ENCODE assay signal across 7 mouse cellular contexts in genomic region chr11:61021676-61022549, GRCm38 (mm10). TPM values are rescaled to one million over a fixed set of nuclear protein-coding genes. Genes with fewer than 3 reads are reported as not detected.
A peak's percentile ranks its signal among the peaks of the same experiment; 100 is the strongest.
DNase-seq lines count a peak whose midpoint lies in the region; ATAC-seq lines count a peak whose summit lies in the region.

No protein-coding gene starts in this region.

- H3K4me2 ChIP-seq in embryonic facial prominence, embryonic 14.5 days (ENCODE audit: low read depth, low read length): peak overlapping the region; percentile 97

- peak overlapping the region; percentile 59 for H3K4me3 ChIP-seq in embryonic facial prominence, embryonic 14.5 days (ENCODE audit: low read depth, low read length)

- H3K27ac ChIP-seq in embryonic facial prominence, embryonic 14.5 days (replicated peaks; ENCODE audit: low read depth, low read length): no peak overlapping the region

- peaks cover 58% of the 10 kb centered on the region for H3K27me3 ChIP-seq in embryonic facial prominence, embryonic 14.5 days (replicated peaks; ENCODE audit: control insufficient read depth, insufficient read depth, low read length)

- WGBS in embryonic facial prominence, embryonic 14.5 days: 2% methylated on average over 45 of the region's 68 CpGs

- 0 out of 2 replicates have a peak, but pooled peaks have one; percentile 20 for ATAC-seq in embryonic facial prominence, embryonic 14.5 days (ENCODE audit: low read depth)
- ATAC-seq in monocyte, adult 5-6 weeks (replicated peaks; ENCODE audit: insufficient number of reproducible peaks, low FRiP score, low TSS enrichment, poor library complexity, severe bottlenecking): no peak

- intact Hi-C loops in heart, postnatal 10 days (cut with DNase I): loop anchor here (2.0 kb wide), 1 partner anchor 37 kb away; no protein-coding TSS in a partner anchor
- intact Hi-C loops in left cerebral cortex, postnatal 36 days (cut with DNase I): loop anchor here (2.0 kb wide), 1 partner anchor 41 kb away; no protein-coding TSS in a partner anchor

- H3K36me3 ChIP-seq in embryonic facial prominence, embryonic 14.5 days (ENCODE audit: control insufficient read depth, insufficient read depth, low read length): no peaks in the 10 kb centered on the region

- peaks cover 7% of the 10 kb centered on the region for H3K4me1 ChIP-seq in embryonic facial prominence, embryonic 14.5 days (ENCODE audit: control insufficient read depth, insufficient read depth, low read length)

- no peaks in the 10 kb centered on the region for H3K9me3 ChIP-seq in embryonic facial prominence, embryonic 14.5 days (ENCODE audit: control insufficient read depth, low read length)

- DNase-seq in thymus, postnatal 4 days: peak; percentile 22
- no peak for DNase-seq in thymus, postnatal 36 days
- DNase-seq in embryonic facial prominence, embryonic 14.5 days (ENCODE audit: low spot score): no peak
- peak; percentile 52 to 56 for DNase-seq in heart, postnatal 10 days
- DNase-seq in left cerebral cortex, postnatal 36 days (ENCODE audit: low spot score in 2 of 2): peak; percentile 62 to 75
- DNase-seq in retina, embryonic 14.5 days (ENCODE audit: low spot score): peak; percentile 62

- H3K9ac ChIP-seq in embryonic facial prominence, embryonic 14.5 days (ENCODE audit: low read depth, low read length): peak overlapping the region; percentile 54

RNA-seq across cellular contexts. Expression of gene Kcnj12, which starts 0.5 kb away (rescaled TPM):
- polyA plus RNA-seq in embryonic facial prominence, embryonic 14.5 days (2014; fragmentation: Nextera tagmentation; extraction: Ambion mirVana): 1.5 and 1.6 TPM in 2 replicates
- total RNA-seq in heart, postnatal 10 days (2021): 10 to 100 TPM; 20.6 to 24.7 TPM
- 10 to 100 TPM; 17.9 to 18.2 TPM for total RNA-seq in left cerebral cortex, postnatal 36 days (2021)
- not detected in 3 replicates for total RNA-seq in monocyte, adult 5-6 weeks (2017)

Comparison
In these comparisons a context has a peak if more than half of its experiments do, and no peak if none do; other contexts are left out.
1. DNase-seq: peak in thymus, postnatal 4 days (single experiment), heart, postnatal 10 days (2 of 2), left cerebral cortex, postnatal 36 days (2 of 2) and retina, embryonic 14.5 days (single experiment); none in thymus, postnatal 36 days (0 of 2) and embryonic facial prominence, embryonic 14.5 days (single experiment).
2. RNA of gene Kcnj12, which starts 0.5 kb away (total RNA-seq): 20.6 to 24.7 TPM in heart, postnatal 10 days and 17.9 to 18.2 TPM in left cerebral cortex, postnatal 36 days; not detected in monocyte, adult 5-6 weeks; every median in the first group is over 10 times any median in the second.